Mouse (Mus musculus): Measurements from ENCODE around the gene Kpna4.
"Not testable (repeated sequence)": the region's sequence is repeated elsewhere in the genome, so short reads cannot be mapped to it uniquely, and the experiment has no call there.

Gene Kpna4

DNA sequence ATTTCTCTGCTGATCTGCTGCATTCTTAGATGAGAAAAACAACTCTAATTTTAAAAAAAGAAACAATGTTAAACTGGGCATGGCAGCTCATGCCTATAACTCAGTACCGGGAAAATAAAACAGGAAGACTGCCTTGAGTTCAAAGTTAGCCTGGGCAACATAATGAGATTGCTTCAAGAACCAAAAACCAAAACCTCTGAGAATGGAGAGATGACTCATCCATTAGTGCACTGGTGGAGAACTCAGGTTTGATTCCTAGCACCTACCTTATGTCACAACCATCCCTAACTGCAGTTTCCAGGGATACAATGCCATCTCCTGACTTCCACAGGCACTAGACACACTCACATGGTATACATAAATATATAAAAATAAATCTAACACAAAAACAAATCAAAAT, 17.8 kb downstream of the Kpna4 start:
- no peak for DNase-seq (ENCODE audit: low read depth, low spot score)

DNA sequence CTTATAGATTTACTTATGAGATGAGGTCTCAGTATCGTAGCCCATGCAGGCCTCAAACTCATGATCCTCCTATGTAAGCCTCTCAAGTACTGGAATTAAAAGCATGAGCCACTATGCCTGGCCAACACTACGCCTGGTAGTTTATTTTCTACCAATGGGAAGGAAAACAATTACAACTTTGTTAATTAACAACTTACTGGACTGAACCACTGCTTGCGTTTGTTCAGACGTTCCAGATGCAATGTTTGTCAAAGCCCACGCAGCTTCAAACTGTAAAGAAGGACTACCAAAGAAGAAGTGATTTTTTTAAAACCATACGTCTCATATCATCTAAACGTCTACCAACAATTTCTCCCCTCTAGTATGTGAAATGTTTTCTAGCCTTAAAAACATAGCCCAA, 32.5 kb downstream of the Kpna4 start:
- no peak for DNase-seq (ENCODE audit: low read depth, low spot score)

DNA sequence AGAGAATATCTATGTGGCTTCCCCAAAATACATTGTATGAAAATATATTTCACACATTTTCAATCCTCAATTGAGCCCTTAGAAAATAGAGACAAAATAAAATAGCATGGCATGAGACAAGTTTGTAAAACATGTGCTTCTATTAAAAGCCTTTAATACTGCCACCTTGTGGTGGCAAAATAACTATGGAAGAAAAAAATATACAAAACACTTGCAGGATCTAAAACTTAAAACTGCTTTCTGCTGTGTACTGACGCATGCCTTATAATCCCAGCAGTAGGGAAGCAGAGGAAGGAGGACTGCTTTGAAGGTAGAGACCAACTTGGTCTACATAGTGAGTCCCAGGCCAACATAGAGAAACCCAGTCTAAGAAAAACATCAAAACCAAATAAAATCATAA, 62.9 kb downstream of the Kpna4 start:
- peak; percentile 12 for DNase-seq (ENCODE audit: low read depth, low spot score)

DNA sequence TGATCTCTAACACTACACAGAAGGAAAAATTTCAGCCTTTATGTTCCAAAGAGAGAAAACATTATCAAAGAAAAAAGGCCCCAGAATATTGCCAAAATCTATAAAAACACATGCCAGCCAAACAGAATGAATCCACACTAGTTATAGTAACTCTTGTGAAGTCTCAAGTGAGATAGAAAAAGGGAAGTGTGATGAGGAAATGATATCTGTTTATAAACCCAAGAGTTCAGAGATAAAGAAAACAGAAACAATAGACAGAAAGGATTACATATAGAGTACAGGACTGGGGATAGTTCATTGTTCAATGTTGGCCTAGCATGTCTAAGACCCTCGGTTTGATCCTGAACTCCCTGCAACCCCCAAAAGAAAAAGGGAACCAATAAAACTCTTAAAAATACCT, 64.1 kb downstream of the Kpna4 start:
- no peak for DNase-seq (ENCODE audit: low read depth, low spot score)

DNA sequence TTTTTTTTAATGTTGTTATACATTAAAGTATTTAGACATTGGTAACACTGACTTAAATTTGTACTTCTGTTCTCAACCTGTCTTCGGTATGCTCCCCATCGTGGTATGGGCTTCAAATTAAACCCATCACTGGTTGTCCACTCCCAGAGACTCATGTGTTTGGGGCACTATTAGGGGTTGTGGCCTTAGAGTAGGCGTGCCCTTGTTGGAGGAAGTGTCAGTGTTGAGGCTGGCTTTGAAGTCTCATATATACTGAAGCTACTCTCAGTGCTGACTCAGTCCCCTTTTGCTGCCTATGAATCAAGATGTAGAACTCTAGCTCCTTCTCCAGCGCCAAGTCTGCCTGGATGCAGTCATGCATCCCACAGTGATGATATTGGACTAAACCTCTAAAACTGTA, 66.2 kb downstream of the Kpna4 start:
- DNase-seq (ENCODE audit: low read depth, low spot score) = no peak

DNA sequence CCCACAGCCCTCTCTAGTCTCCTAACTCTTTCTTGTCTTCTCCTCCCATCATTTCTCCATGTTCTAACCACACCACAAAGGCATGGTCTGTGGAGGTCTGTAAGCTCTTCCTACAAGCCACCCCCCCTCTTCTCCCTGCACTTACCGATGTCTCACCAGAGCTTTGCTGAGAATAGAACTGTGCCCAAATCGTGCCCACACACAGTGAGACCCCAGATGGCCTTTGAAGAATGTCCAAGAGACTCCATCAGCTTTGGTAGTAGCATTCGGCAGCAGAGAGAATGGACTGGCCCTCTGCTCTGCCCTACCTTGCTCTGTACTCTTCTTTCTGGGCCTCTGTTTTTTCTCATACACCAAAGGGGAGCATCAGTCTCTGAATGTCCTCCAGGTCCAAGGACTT, 71.0 kb downstream of the Kpna4 start:
- DNase-seq (ENCODE audit: low read depth, low spot score) = no peak

DNA sequence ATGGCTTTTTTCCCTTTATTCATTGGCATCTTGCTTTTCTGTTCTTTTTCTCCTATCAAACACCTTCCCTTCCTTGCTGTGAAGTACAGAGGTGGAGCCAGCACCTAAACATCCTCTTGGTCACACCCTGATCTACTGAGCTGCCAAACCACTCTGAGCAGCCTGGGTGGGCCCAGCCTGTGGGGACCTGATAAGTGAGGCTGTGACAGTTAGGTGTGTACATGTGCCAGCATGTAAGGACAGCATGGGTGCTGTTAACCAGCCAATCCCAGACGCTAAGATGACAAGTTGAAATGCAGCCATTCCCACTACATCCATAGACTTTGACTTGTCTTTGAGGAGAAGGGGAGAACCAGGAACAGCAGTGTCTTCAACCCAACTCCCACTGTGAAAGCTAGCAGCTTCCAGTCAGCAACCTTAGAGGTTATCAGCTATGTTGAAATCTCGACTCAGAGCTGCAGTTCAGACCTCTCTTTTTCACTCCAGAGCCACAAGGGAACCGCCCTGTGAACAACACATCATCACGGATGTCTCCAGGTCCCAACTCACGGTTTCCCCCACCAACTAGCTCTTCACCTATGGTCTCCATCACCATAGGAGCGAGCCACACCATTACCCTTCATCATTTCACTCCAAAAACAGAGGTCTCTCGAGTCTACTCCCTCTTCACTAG, 72.0 kb downstream of the Kpna4 start:
- DNase-seq (ENCODE audit: low read depth, low spot score) = no peak

DNA sequence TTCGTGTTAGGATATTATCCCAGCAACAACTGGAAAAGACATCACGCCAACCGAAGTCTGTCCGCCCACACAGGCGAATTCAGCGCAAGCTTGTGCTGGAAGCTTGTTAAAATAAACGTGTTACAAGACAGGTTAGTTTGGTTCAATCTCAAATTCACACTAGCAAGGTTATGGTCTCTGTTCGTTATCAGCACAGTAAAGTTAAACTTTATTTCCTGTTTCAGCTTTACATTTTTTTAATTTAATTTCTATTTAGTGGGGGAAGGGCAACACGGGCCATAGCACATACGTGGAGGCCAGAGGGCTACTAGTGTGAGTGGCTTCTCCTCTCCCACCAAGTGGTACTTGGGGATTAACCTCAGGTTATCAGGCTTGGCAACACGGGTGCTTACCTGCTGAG, 75.0 kb downstream of the Kpna4 start:
- DNase-seq (ENCODE audit: low read depth, low spot score) = no peak

DNA sequence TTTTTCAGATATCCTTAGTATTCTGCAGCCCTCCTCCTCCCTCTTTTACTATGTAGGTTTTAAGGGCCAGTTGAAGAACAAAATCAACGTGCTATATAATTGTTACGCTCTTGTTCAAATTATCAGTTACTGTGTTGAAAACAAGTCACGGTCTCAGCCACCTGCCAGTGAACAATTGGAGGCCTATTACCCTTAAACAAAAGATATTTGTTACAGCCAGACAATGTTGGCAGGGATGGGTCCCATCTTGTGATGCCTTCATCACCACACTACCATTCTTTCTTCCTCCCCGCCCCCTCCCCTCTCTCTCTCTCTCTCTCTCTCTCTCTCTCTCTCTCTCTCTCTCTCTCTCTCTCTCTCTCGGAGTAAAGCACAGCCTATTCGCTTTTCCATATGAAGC, 77.9 kb downstream of the Kpna4 start:
- DNase-seq (ENCODE audit: low read depth, low spot score) = no peak

DNA sequence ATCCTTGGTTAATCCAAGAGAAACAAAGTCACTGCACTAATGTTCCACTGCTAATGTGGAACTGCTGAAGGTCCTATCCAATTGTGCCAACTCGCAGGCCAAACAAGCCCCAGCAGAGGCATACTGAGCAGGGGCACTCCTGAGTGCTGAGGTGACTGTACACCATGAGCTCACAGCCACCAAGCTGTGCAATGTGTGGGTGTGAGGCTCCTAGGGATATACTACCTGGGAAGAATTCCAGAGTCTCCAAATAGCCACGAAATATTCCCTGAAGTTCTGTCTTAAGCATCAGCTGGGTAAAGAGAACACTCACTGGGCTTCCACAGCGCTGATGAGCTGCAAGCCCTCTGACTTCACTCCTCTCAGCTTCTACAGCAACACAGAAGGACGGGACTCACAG, 79.2 kb downstream of the Kpna4 start:
- DNase-seq (ENCODE audit: low read depth, low spot score) = no peak

DNA sequence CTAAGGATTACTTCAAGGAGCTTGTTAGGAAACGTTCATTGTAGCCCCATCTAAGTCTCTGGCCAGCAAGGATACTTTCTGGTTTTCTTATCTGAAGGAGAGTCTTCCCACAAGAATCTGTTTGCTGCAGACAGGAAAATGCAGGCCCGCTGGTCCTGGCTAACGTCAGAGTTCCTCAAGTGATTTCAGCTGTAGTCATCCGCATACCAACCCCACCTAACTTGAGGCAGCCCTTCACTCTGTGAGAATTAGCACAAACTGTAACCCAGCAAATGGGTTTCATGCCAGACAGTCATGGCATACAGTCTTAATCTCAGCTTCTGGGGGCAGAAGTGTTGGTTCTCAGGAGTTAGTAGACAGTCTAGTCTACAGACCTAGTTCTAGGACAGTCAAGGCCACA, 80.4 kb downstream of the Kpna4 start:
- DNase-seq (ENCODE audit: low read depth, low spot score) = no peak

DNA sequence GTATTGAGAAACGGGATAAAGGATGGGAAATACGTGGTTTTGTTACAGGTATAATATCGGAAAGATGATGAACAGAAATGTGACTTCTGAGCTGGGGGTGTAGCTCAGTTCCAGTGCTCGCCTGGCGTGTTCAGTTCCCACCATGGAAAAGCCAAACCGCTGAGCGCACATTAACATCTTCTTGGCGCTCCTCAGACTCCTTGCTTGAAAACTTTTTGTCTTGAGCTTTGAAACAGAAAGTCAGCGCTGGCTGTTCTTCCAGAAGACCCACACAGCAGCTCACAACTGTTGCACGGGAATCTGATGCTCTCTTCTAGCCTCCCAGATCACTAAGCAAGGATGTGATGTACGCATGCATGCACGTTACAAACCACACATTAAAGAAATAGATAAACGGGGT, 81.2 kb downstream of the Kpna4 start:
- no peak for DNase-seq (ENCODE audit: low read depth, low spot score)

DNA sequence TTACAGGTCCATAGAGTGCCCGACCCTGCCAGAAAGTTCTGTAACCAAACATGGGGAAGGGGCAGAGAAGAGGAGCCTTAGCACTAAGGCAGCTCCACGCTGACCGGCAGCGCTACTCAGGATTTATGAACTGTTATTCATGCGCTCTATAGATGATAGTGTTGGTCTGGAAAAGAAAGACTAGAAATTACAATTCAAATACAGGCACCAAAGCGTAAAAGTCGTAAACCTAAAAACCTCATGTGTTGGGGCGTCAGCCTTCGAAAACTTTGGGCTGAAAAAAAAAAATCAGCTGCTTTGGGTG, 81.6 kb downstream of the Kpna4 start:
- peak; percentile 6 for DNase-seq (ENCODE audit: low read depth, low spot score)

DNA sequence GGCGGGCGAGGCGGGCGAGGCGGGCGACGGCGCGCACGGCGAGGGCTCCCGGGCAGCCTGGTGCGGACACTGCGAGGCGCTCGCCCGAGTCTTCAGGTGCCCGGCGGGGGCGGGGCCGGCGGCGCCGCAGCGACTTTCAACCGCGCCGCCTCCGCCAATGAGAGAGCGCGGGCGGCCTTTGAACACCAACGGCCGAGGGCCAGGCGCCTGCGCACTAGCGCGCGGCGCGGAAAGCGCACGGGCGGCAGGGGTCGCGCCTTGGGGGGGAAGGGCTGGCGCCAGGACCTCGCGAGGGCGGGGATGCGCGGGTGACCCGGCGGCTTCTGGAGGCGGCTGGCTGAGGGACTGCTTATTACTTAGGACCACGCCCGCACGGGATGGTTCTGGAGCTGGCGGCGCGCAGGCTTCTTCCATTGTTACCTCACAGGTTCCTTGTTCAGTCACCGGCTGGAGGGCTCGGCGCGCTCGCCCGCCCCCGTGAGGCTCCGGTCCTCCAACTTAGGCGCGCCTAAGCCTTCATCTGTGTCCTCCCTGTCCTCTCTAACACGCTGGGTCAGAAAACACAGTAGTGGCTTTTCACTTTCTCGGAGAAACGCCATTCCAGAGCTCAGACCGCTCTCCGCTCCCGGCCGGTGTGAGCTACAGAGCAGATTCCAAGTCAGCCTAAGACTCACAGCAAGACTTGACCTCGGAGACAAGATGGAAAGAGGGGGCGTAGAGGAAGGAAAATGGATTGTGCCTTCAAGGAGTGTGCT, 82.1 kb downstream of the Kpna4 start, which contains the start of gene Trim59:
Gene Trim59, minus strand, starts transcription at position 111 of the 755 bp plus-strand sequence.
- DNase-seq (ENCODE audit: low read depth, low spot score) = peak; percentile 86

DNA sequence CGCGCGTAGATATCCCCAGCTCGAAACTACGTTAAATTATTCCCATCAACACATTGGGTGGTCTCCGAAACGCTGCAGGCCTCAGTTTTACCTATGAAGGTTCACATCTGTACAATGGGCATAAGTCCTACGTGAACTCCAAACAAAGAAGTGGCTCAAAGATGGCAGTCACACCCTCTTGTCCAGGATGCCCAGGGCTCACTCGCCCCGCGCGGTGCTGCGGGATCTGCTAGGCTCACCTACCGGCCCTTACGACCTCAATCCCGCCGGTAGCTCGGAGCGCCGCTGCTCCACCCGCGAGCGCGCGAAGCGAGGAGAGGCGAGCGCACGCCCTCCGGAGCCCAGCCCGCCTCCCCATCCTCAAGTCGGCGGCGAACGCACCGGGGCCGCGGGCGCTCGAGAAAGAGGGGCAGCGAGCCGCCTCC, 82.7 kb downstream of the Kpna4 start:
- peak; percentile 12 for DNase-seq (ENCODE audit: low read depth, low spot score)

DNA sequence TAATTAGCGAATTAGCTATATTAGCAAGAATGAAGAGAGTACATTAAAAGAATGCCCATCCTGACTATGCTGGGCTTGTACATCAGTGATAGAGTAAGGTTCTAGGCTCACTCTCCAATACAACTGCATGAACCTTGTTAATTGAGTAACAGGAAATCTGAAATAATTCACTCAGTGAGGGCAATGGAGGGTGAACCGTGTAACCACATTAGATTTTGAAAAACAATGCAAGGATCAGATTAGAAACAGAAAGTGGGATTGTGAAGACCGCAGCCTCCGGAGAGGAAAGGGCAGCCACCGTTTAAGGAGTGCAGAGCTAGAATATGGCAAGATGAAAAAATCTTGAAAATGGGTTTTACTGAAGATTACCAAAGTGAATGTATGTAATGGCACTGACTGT, 85.6 kb downstream of the Kpna4 start:
- no peak for DNase-seq (ENCODE audit: low read depth, low spot score)

DNA sequence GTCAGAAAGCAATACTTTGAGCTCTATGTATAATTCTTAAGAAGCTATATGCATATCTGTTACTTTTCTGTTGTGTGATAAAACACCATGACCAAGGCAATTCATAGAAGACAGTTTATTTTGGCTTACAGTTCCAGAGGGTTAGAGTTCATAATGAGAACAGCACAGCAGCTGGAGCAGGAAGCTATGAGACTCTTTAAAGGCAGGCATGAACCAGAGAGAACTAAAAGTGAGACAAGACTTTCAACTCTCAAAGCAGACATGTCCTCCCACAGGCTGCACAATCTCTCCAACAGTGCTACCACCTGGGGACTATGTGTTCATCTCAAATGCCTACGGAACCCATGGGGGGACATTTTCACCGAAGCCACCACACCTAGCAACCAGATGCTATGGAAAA, 86.8 kb downstream of the Kpna4 start:
- DNase-seq (ENCODE audit: low read depth, low spot score) = no peak

DNA sequence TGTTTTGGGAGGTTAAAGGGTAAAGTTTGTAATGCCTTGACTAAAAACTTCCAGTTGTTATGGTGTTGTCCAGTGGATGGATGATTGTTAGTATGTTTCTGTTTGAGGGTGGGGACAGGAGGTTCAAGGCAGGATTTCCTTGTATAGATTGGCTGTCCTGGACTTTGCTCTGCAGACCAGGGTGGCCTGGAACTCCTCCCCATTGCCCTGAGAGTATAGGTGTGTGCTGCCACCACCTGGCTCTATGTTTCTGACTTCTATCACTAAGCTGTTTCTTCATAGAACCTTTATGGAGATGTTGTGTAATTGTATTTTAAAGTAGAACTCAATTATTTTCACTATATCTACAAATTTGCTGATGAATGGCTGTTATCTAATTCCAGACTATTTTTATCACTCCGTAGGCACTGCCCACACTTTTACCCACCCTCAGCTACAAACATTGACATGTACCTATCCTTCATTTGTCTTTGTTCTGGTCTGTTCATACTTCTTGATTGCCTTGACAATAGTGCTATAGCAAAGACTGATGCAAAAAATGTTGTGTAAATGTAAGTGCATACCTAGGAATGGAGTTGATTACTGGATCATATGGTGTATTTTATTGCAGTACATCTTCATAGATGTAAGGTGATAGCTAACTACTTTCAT, 100.7 kb downstream of the Kpna4 start:
- no peak for DNase-seq (ENCODE audit: low read depth, low spot score)

DNA sequence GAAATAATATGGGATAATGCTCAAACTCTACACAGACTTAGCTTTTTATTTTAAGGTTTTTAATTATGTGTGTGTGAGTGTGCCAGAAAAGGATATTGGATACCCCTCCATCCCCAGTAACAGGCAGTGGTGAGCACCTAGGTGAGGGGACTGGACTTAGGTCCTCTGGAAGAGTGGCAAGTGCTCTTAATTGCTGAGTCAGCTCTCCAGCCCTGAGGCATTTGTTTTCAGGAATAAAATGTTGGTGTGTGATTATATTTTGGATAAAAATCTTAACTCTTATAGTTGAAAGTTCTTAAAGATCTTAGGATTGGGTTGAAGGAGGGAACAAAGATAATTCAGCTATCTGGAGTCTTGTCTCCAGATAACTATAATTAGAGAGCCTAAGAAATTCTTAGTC, 106.1 kb downstream of the Kpna4 start:
- no peak for DNase-seq (ENCODE audit: low read depth, low spot score)

DNA sequence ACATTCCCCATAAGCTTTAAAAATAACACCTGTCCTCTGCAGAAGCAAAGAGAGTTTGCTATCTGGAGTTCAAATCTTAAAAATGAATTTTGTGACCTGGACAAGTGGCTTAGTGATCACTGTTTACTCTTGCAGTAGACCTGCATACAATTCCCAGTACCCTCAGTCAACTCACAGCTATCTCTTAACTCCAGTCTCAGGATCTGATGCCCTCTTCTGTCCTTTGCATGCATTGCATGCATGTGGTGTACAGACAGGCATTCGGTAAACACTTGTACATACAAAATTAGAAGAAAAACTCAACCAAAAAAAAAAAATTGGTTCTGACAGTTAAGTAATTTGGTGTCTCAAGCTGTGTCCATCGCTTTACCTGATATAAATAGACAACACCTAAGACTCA, 106.6 kb downstream of the Kpna4 start:
- no peak for DNase-seq (ENCODE audit: low read depth, low spot score)

DNA sequence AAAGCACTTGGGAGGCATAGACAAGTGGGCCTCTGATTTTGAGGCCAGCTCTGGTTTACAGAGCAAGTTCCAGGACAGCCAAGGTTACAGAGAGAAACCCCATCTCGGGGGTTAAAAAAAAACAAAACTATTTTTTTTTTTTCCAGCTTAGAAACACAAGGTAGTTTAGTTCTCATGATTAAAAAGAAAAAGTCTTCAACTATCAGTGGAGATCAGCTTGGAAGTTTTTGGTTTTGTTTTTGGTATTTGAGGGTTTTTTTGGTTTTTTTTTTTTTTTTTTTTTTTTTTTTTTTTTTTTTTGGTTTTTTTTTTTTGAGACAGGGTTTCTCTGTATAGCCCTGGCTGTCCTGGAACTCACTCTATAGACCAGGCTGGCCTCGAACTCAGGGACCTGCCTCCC, 108.3 kb downstream of the Kpna4 start:
- DNase-seq (ENCODE audit: low read depth, low spot score) = not testable (repeated sequence)

DNA sequence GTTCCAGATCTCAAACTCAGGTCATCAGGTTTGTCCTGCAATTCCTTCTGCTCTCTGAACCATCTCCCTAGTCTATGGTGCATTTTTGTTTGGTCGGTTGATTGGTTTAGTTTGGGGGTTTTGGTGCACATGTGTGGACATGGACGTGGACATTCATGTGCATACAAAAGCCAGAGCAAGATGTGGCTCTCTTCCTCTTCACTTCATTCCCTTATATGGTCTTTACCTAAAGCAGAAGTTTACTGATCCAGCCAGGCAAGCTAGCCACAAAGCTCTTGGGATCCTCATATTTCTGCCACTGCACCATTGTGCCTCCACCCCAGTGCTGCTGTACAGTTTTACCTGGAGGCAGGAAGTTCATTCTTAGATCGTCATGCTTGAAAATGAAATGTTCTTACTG, 109.7 kb downstream of the Kpna4 start:
- DNase-seq (ENCODE audit: low read depth, low spot score) = no peak

All from brain, embryonic 18.5 days (tissue).